Mouse (Mus musculus): ENCODE measurements at regions not wholly inside any gene's neighbourhood (a gene's known extent, or its start where the extent isn't known, plus 50 kb on each side); places are given as distances from the start of the nearest gene placed in this dataset.

DNA sequence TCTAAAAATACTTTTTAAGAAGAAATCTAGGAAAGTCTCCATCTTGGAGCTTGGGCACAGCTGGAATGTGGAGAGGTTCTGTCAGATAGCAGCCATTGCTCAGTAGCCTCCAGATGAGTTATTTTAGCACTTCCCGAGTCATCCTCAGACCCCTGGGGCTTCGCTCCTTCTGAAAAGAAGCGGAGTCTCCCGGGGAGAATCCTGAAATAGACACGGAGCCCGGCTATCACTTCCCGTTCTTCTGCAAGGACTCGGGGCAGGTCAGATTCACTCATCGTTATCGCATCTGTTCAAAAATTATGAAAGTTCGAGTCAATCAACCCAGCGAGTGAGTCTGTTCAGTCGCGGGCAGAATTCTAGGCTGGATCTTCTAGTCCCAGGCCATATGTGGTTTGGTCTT, 71.2 kb upstream of the Cmc1 start:
- TF ChIP-seq CTCF (IDR thresholded peaks at IDR 0.05; ENCODE audit: low read depth, low read length) (no peak), POLR2A (IDR thresholded peaks at IDR 0.05; ENCODE audit: extremely low read depth, insufficient read depth, low read length) (no peak)

Data from liver, adult 2 months (tissue).